9 mouse cellular contexts compared by ENCODE assay signal in genomic region chr3:54672557-54673529, GRCm38 (mm10). TPM values are rescaled to one million over a fixed set of nuclear protein-coding genes. Genes with fewer than 3 reads are reported as not detected.
DNase-seq lines count a peak whose midpoint lies in the region; ATAC-seq lines count a peak whose summit lies in the region.
"Had no signal": no experiment of that assay in that cellular context is flagged by ENCODE, and none has a peak within 500 bp of the region (broad histone marks: within the 10 kb centered on the region; RNA-seq: fewer than 3 reads in every experiment).

No protein-coding gene starts in this region.

- peak; percentile 18 to 64 for DNase-seq in heart, adult 18-20 months
- no peak for DNase-seq in heart, embryonic 10.5 days (ENCODE audit: low spot score)
- DNase-seq in CD4-positive helper T cell, adult 2 months (ENCODE audit: low read depth, low spot score), result peak; percentile 24
- peak; percentile 84 for DNase-seq in embryo, embryonic 10.5 days (ENCODE audit: low spot score)
- DNase-seq in left cerebral cortex, postnatal 14 days (ENCODE audit: low spot score in 2 of 2), result peak; percentile 79 to 80
- DNase-seq in right cerebral cortex, adult 18-20 months, result peak; percentile 43

- H3K9me3 ChIP-seq in heart, embryonic 10.5 days, result no peaks in the 10 kb centered on the region
- H3K9me3 ChIP-seq in hindbrain, embryonic 16.5 days (ENCODE audit: control insufficient read depth, low read length), result no peaks in the 10 kb centered on the region
- H3K9me3 ChIP-seq: heart, embryonic 15.5 days had no signal

- H3K9ac ChIP-seq in hindbrain, embryonic 16.5 days (ENCODE audit: low read depth, low read length), result no peak overlapping the region
- H3K9ac ChIP-seq: heart, embryonic 15.5 days had no signal

- intact Hi-C loops in left cerebral cortex, postnatal 14 days (cut with DNase I), result loop anchor here (1.0 to 5.0 kb wide), 2 partner anchors 316 to 516 kb away; partner anchors contain the start of gene Trpc4

- H3K4me1 ChIP-seq in heart, embryonic 10.5 days, result no peaks in the 10 kb centered on the region
- H3K4me1 ChIP-seq in hindbrain, embryonic 16.5 days (ENCODE audit: control insufficient read depth, insufficient read depth, low read depth, low read length), result no peaks in the 10 kb centered on the region
- H3K4me1 ChIP-seq: heart, embryonic 15.5 days had no signal

- no peak overlapping the region for H3K4me3 ChIP-seq in heart, embryonic 10.5 days
- no peak overlapping the region for H3K4me3 ChIP-seq in hindbrain, embryonic 16.5 days (ENCODE audit: low read length)
- H3K4me3 ChIP-seq: heart, embryonic 15.5 days had no signal

- no peak overlapping the region for H3K27ac ChIP-seq in heart, embryonic 10.5 days
- no peak overlapping the region for H3K27ac ChIP-seq in hindbrain, embryonic 16.5 days (ENCODE audit: low read depth, low read length)
- H3K27ac ChIP-seq: heart, embryonic 15.5 days had no signal

- WGBS in heart, embryonic 10.5 days, result 69% methylated on average over 13 of the region's 13 CpGs
- whole genome bisulfite sequencing in hindbrain, embryonic 16.5 days, result 67% methylated on average over 13 of the region's 13 CpGs

- H3K4me2 ChIP-seq in hindbrain, embryonic 16.5 days (ENCODE audit: low read length), result no peak overlapping the region
- H3K4me2 ChIP-seq: heart, embryonic 15.5 days had no signal

- no peaks in the 10 kb centered on the region for H3K27me3 ChIP-seq in heart, embryonic 10.5 days (ENCODE audit: insufficient read depth, poor library complexity, severe bottlenecking)
- H3K27me3 ChIP-seq in hindbrain, embryonic 16.5 days (replicated peaks; ENCODE audit: control insufficient read depth, insufficient read depth, low read length), result no peaks in the 10 kb centered on the region
- H3K27me3 ChIP-seq: heart, embryonic 15.5 days had no signal

- no peaks in the 10 kb centered on the region for H3K36me3 ChIP-seq in heart, embryonic 10.5 days
- H3K36me3 ChIP-seq in hindbrain, embryonic 16.5 days (ENCODE audit: control insufficient read depth, insufficient read depth, low read length), result no peaks in the 10 kb centered on the region
- H3K36me3 ChIP-seq: heart, embryonic 15.5 days had no signal

- peak; percentile 11; the same call in 1 of the 2 replicates for ATAC-seq in hindbrain, embryonic 16.5 days
- ATAC-seq in erythroid progenitor cell, adult 5-6 weeks (replicated peaks; ENCODE audit: low FRiP score, poor library complexity, severe bottlenecking), result no peak

RNA-seq across cellular contexts. Expression of gene Supt20, which starts 19.8 kb away (rescaled TPM):
- total RNA-seq in heart, adult 18-20 months (2021), result 10 to 100 TPM; 16.7 to 19.3 TPM
- 77.3 and 91.8 TPM in 2 replicates for polyA plus RNA-seq in heart, embryonic 10.5 days (2016; fragmentation: Nextera tagmentation; extraction: Ambion mirVana)
- 70.6 and 87.8 TPM in 2 replicates for polyA plus RNA-seq in hindbrain, embryonic 16.5 days (2015; fragmentation: Nextera tagmentation; extraction: Ambion mirVana)
- 10 to 100 TPM; 37.6 to 43.5 TPM for total RNA-seq in left cerebral cortex, postnatal 14 days (2021)
- 82.2 and 85.1 TPM in 2 replicates for total RNA-seq in erythroid progenitor cell, adult 5-6 weeks (2015; ENCODE audit: low replicate concordance)
- total RNA-seq in erythroid progenitor cell, adult 5-6 weeks (2017; ENCODE audit: low replicate concordance), result 54.3 and 68.4 TPM in 2 replicates

RNA-seq across cellular contexts. Expression of gene Gm21958, which starts 41.3 kb away (rescaled TPM):
- total RNA-seq in heart, adult 18-20 months (2021), result not detected
- 0.63 TPM in 1 of 2 replicates, not detected in the other for polyA plus RNA-seq in heart, embryonic 10.5 days (2016; fragmentation: Nextera tagmentation; extraction: Ambion mirVana)
- 0.43 TPM in 1 of 2 replicates, not detected in the other for polyA plus RNA-seq in hindbrain, embryonic 16.5 days (2015; fragmentation: Nextera tagmentation; extraction: Ambion mirVana)
- total RNA-seq in left cerebral cortex, postnatal 14 days (2021), result not detected
- not detected in 2 replicates for total RNA-seq in erythroid progenitor cell, adult 5-6 weeks (2015; ENCODE audit: low replicate concordance)
- not detected in 2 replicates for total RNA-seq in erythroid progenitor cell, adult 5-6 weeks (2017; ENCODE audit: low replicate concordance)
